Mouse (Mus musculus): ENCODE measurements around the gene Grk5.

- TF ChIP-seq CTCF (IDR thresholded peaks at IDR 0.05; ENCODE audit: control insufficient read depth, insufficient read depth, insufficient replicate concordance, low read depth, low read length) = no peak
- TF ChIP-seq POLR2A (IDR thresholded peaks at IDR 0.05; ENCODE audit: control insufficient read depth, low read depth, low read length) = no peak
These were observed 18.2 kb upstream of the Grk5 start for GRCm38 (mm10) chr19:60871366-60871765.

Measured in testis, adult 2 months (tissue).